Mouse (Mus musculus) lung, postnatal 4 days (tissue): ENCODE measurements around the gene Kcng4.

Experiments used
- DNase-seq, 2 experiments: peaks; one replicate each; pipeline ENCODE4 v3.0.0; 2021

Kcng4 gene

GRCm38 (mm10) chr8:119639798-119640197 is 4.3 kb upstream of the Kcng4 start:
- no peak for DNase-seq

GRCm38 (mm10) chr8:119638261-119638660 is 2.8 kb upstream of the Kcng4 start:
- DNase-seq = no peak

GRCm38 (mm10) chr8:119637381-119637780 is 1.9 kb upstream of the Kcng4 start:
- DNase-seq = no peak

GRCm38 (mm10) chr8:119636766-119637165 is 1.3 kb upstream of the Kcng4 start:
- DNase-seq = no peak

GRCm38 (mm10) chr8:119635958-119636357 is 478 bp upstream of the Kcng4 start:
- DNase-seq = no peak

GRCm38 (mm10) chr8:119634616-119635336 is 704 bp downstream of the Kcng4 start:
- DNase-seq = no peak

- no peak for DNase-seq
Observed at GRCm38 (mm10) chr8:119632909-119633308, 2.6 kb downstream of the Kcng4 start.

- DNase-seq = no peak
Observed at GRCm38 (mm10) chr8:119632246-119632645, 3.2 kb downstream of the Kcng4 start.

GRCm38 (mm10) chr8:119630841-119631240 is 4.6 kb downstream of the Kcng4 start:
- DNase-seq = no peak

GRCm38 (mm10) chr8:119627613-119628359 is 7.7 kb downstream of the Kcng4 start:
- DNase-seq = no peak

GRCm38 (mm10) chr8:119627199-119627598 is 8.3 kb downstream of the Kcng4 start:
- DNase-seq = no peak

- no peak for DNase-seq
Observed at GRCm38 (mm10) chr8:119625788-119626187, 9.7 kb downstream of the Kcng4 start.

- DNase-seq = no peak
Observed at GRCm38 (mm10) chr8:119624916-119625315, 10.6 kb downstream of the Kcng4 start.

GRCm38 (mm10) chr8:119623744-119624143 is 11.7 kb downstream of the Kcng4 start:
- DNase-seq = no peak

- DNase-seq = no peak
Observed at GRCm38 (mm10) chr8:119623061-119623460, 12.4 kb downstream of the Kcng4 start.

GRCm38 (mm10) chr8:119622555-119622954 is 12.9 kb downstream of the Kcng4 start:
- no peak for DNase-seq

GRCm38 (mm10) chr8:119620848-119621465 is 14.5 kb downstream of the Kcng4 start:
- DNase-seq = no peak

- no peak for DNase-seq
Observed at GRCm38 (mm10) chr8:119620116-119620840, 15.2 kb downstream of the Kcng4 start.

- DNase-seq = no peak
Observed at GRCm38 (mm10) chr8:119618887-119619286, 16.6 kb downstream of the Kcng4 start.

- no peak for DNase-seq
Observed at GRCm38 (mm10) chr8:119617586-119617985, 17.9 kb downstream of the Kcng4 start.

GRCm38 (mm10) chr8:119616811-119617210 is 18.7 kb downstream of the Kcng4 start:
- no peak for DNase-seq

- no peak for DNase-seq
Observed at GRCm38 (mm10) chr8:119616358-119616757, 19.1 kb downstream of the Kcng4 start.

- no peak for DNase-seq
Observed at GRCm38 (mm10) chr8:119615096-119615495, 20.4 kb downstream of the Kcng4 start.
